In the genomic region with DNA sequence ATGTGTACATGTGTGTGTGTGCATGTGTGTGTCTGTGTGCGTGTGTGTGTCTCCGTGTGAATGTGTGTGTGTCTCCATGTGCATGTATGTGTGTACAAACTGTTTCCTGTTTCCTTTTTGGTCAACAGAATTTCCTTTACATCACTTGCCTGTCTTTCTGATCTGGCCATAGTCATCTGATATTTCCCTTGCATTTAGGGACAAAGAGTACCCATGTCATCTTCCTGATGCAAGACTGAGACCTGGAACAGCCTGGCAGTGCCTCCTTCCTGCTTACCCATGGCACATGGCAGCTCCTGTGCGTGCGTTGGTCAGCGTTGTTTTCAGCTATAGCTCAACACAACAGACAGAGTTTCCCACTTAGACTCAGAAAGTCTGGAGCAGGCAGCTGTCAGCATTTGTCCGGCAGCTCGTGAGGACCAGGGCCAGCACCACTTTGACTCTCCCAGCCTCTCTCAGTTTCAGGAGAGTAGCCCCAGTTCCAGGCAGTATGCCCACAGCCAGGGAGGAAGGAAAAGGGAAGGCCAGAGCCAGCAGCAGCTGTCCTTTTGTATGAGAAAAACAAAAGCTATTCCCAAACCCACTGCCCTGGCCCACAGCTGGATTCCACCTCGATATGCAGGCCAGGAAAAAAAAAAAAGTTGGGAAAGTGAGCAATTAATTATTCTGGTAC, we compare ENCODE assay signal across 8 mouse cellular contexts. TPM values are rescaled to one million over a fixed set of nuclear protein-coding genes. Genes with fewer than 3 reads are reported as not detected.
DNase-seq lines count a peak whose midpoint lies in the region; ATAC-seq lines count a peak whose summit lies in the region.

No protein-coding gene starts in this region.

- 63% methylated on average over 8 of the region's 8 CpGs for WGBS in forebrain, embryonic 10.5 days
- WGBS in forebrain, embryonic 16.5 days, result 43% methylated on average over 8 of the region's 8 CpGs
- WGBS in hindbrain, embryonic 14.5 days, result 51% methylated on average over 8 of the region's 8 CpGs
- WGBS in lung, embryonic 16.5 days, result 42% methylated on average over 8 of the region's 8 CpGs

- H3K27me3 ChIP-seq in forebrain, embryonic 10.5 days (ENCODE audit: poor library complexity, severe bottlenecking), result no peaks in the 10 kb centered on the region
- H3K27me3 ChIP-seq in forebrain, embryonic 16.5 days (replicated peaks; ENCODE audit: control insufficient read depth, insufficient read depth, low read length), result no peaks in the 10 kb centered on the region
- no peaks in the 10 kb centered on the region for H3K27me3 ChIP-seq in hindbrain, embryonic 14.5 days (ENCODE audit: control insufficient read depth, insufficient read depth, low read length)
- no peaks in the 10 kb centered on the region for H3K27me3 ChIP-seq in lung, embryonic 16.5 days (ENCODE audit: control insufficient read depth, insufficient read depth, low read depth, low read length)

- peaks cover 12% of the 10 kb centered on the region for H3K4me1 ChIP-seq in forebrain, embryonic 10.5 days
- H3K4me1 ChIP-seq in forebrain, embryonic 16.5 days (replicated peaks; ENCODE audit: control insufficient read depth, insufficient read depth, low read length), result no peaks in the 10 kb centered on the region
- no peaks in the 10 kb centered on the region for H3K4me1 ChIP-seq in hindbrain, embryonic 14.5 days (replicated peaks; ENCODE audit: control insufficient read depth, insufficient read depth, low read length)
- peaks cover 10% of the 10 kb centered on the region; the same call in 1 of the 2 replicates for H3K4me1 ChIP-seq in lung, embryonic 16.5 days (replicated peaks; ENCODE audit: control insufficient read depth, insufficient read depth, low read length)

- no peaks in the 10 kb centered on the region for H3K9me3 ChIP-seq in forebrain, embryonic 10.5 days
- no peaks in the 10 kb centered on the region for H3K9me3 ChIP-seq in forebrain, embryonic 16.5 days (ENCODE audit: control insufficient read depth, low read length)
- no peaks in the 10 kb centered on the region for H3K9me3 ChIP-seq in hindbrain, embryonic 14.5 days (ENCODE audit: control insufficient read depth, low read length)
- H3K9me3 ChIP-seq in lung, embryonic 16.5 days (ENCODE audit: control insufficient read depth, low read length), result no peaks in the 10 kb centered on the region

- no peak overlapping the region for H3K4me2 ChIP-seq in forebrain, embryonic 16.5 days (ENCODE audit: low read length)
- H3K4me2 ChIP-seq in hindbrain, embryonic 14.5 days (replicated peaks), result no peak overlapping the region
- H3K4me2 ChIP-seq in lung, embryonic 16.5 days (ENCODE audit: low read depth, low read length), result no peak overlapping the region

- H3K27ac ChIP-seq in forebrain, embryonic 10.5 days, result peak overlapping the region; percentile 67
- H3K27ac ChIP-seq in forebrain, embryonic 16.5 days (ENCODE audit: low read length), result no peak overlapping the region
- peak overlapping the region; percentile 26; the same call in 1 of the 2 replicates for H3K27ac ChIP-seq in hindbrain, embryonic 14.5 days
- peak overlapping the region; percentile 93 for H3K27ac ChIP-seq in lung, embryonic 16.5 days (ENCODE audit: low read length)

- no peak for DNase-seq in forebrain, embryonic 10.5 days (ENCODE audit: extremely low spot score, low spot score)
- peak; percentile 28 for DNase-seq in right cerebral cortex, postnatal 4 days
- DNase-seq in right cerebral cortex, postnatal 14 days, result no peak
- no peak for DNase-seq in hindbrain, embryonic 14.5 days (ENCODE audit: low spot score)
- DNase-seq in layer of hippocampus, adult 9-10 months (ENCODE audit: low spot score), result no peak

- H3K36me3 ChIP-seq in forebrain, embryonic 10.5 days (replicated peaks), result no peaks in the 10 kb centered on the region
- no peaks in the 10 kb centered on the region for H3K36me3 ChIP-seq in forebrain, embryonic 16.5 days (ENCODE audit: control insufficient read depth, insufficient read depth)
- H3K36me3 ChIP-seq in hindbrain, embryonic 14.5 days (replicated peaks; ENCODE audit: control insufficient read depth, insufficient read depth), result no peaks in the 10 kb centered on the region
- no peaks in the 10 kb centered on the region for H3K36me3 ChIP-seq in lung, embryonic 16.5 days (ENCODE audit: control insufficient read depth, insufficient read depth, low read length)

- ATAC-seq in forebrain, embryonic 16.5 days, result no peak
- ATAC-seq in hindbrain, embryonic 14.5 days (ENCODE audit: low FRiP score), result no peak
- peak; percentile 91 for ATAC-seq in lung, embryonic 16.5 days (ENCODE audit: low read depth)
- ATAC-seq in activated CD4-positive, CD25-positive, alpha-beta regulatory T cell, adult 4 months, result no peak

- no peak overlapping the region for H3K4me3 ChIP-seq in forebrain, embryonic 10.5 days
- no peak overlapping the region for H3K4me3 ChIP-seq in forebrain, embryonic 16.5 days (replicated peaks; ENCODE audit: low read length)
- H3K4me3 ChIP-seq in hindbrain, embryonic 14.5 days (replicated peaks; ENCODE audit: low read length), result no peak overlapping the region
- no peak overlapping the region for H3K4me3 ChIP-seq in lung, embryonic 16.5 days (ENCODE audit: low read length)

- no peak overlapping the region for H3K9ac ChIP-seq in forebrain, embryonic 16.5 days (replicated peaks; ENCODE audit: low read depth, low read length)
- no peak overlapping the region for H3K9ac ChIP-seq in hindbrain, embryonic 14.5 days
- H3K9ac ChIP-seq in lung, embryonic 16.5 days (ENCODE audit: low read length), result no peak overlapping the region

RNA-seq across cellular contexts. Expression of gene Snrk, which starts 7.4 kb away (rescaled TPM):
- polyA plus RNA-seq in forebrain, embryonic 10.5 days (2016; fragmentation: Nextera tagmentation; extraction: Ambion mirVana), result 31.8 and 35.4 TPM in 2 replicates
- polyA plus RNA-seq in forebrain, embryonic 16.5 days (2015; fragmentation: Nextera tagmentation; extraction: Ambion mirVana), result 73.4 and 85.3 TPM in 2 replicates
- 58.5 and 65.1 TPM in 2 replicates for polyA plus RNA-seq in hindbrain, embryonic 14.5 days (2014; fragmentation: Nextera tagmentation; extraction: Ambion mirVana)
- polyA plus RNA-seq in lung, embryonic 16.5 days (2015; fragmentation: Nextera tagmentation; extraction: Ambion mirVana), result 93.3 and 96.3 TPM in 2 replicates
- 10 to 100 TPM; 23.1 to 25.9 TPM for polyA plus RNA-seq in activated CD4-positive, CD25-positive, alpha-beta regulatory T cell, adult 4 months (2017; shearing (Covaris generic))
